Mouse (Mus musculus) left cerebral cortex, postnatal 4 days (tissue): ENCODE measurements around the gene Nsg2. TPM values are rescaled to one million over a fixed set of nuclear protein-coding genes. Genes with fewer than 3 reads are reported as not detected.

Source experiments
- DNase-seq: peaks from one replicate; pipeline ENCODE4 v3.0.0-alpha.2; 2022
- intact Hi-C: fragments of 180-260 bp; cut with DNase I; formaldehyde crosslinking; loops from one replicate; pipeline ENCODE4 v1.15.1; 2025
- total RNA-seq, 2 experiments: library from RNA; stranded (reverse); gene quantifications; 2 replicates each; pipeline ENCODE4 v1.2.3; 2021

The Nsg2 gene
- total RNA-seq, 2 experiments from 2014 or later, result 972 to 1,023 TPM

DNA sequence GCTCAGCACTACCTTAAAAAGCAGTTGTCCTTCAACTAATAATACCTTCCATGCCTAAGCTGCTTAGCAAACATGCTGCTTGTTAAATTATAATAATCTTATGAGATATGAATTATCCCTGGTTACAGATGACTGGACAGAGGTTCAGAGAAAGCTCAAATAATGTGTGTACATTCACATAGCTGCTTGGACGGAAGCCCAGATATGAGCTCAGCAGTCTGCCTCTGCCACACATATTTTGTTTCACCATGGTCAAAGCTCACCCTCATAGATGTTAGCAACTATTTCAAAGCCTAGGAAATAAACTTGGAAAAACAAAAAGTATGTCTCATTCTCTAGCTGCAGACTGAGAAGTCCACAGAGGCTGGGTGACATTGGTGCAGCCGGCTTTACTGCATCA is 74.9 kb downstream of the Nsg2 start:
- DNase-seq, result no peak
- intact Hi-C loops, result no loop called here

- intact Hi-C loops, result no loop called here
- no peak for DNase-seq
Measured at GRCm38 (mm10) chr11:32083462-32083861, 83.2 kb downstream of the Nsg2 start.

- intact Hi-C loops, result no loop called here
- peak; percentile 38 for DNase-seq
Measured at GRCm38 (mm10) chr11:32086525-32086924, 86.3 kb downstream of the Nsg2 start.

GRCm38 (mm10) chr11:32087376-32087775 is 87.1 kb downstream of the Nsg2 start:
- intact Hi-C loops, result no loop called here
- peak; percentile 49 for DNase-seq

DNA sequence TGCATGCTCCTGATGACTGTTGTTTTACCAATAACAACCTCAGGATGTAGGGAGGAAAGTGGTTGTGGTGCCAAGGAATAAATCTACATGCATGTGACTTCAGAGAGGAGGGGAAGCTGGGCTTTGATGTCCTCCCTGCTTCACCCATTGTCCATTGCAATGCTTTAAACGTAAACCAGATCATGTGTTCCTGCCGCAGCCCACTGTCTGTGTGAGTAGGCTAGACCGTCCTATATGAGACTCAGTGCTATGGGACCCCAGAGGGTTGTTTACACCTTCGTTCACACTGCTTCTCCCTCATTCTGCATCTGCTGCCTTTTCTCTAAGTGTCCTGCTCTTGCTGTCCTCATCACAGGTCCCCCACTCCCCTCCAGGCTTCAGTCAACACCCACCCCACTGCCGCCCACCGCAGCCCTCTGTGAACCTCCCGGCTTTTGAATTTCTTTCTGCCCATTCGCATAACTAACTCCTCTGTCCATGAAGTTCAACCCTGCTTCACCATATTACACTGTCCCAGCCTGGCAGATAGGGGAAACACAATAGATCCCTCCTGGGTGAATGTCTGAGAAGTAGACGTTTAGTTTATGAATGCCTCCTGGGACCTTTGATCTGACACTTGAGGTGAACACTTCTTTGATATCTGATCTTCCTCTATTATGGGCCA is 87.6 kb downstream of the Nsg2 start:
- intact Hi-C loops, result no loop called here
- DNase-seq, result no peak

DNA sequence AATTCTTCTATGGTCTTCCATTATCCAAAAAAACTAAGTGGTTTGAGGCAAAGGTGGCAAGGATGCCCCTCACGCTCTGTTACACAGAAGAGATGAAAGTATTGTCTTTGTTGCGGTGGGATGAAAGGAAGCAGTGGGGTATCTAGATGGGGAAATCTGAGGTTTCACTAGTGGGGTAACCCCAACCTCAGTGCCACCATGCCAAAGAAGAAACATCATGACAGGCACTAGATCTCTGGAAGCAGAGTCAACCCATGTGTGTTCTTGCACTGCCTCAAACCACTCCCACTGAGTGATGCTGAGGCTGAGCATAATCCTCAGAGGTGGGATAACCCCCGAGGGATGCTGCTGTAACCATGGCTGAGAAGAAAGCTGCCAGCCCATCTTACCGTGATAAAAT is 95.5 kb downstream of the Nsg2 start:
- DNase-seq, result no peak
- intact Hi-C loops, result no loop called here

DNA sequence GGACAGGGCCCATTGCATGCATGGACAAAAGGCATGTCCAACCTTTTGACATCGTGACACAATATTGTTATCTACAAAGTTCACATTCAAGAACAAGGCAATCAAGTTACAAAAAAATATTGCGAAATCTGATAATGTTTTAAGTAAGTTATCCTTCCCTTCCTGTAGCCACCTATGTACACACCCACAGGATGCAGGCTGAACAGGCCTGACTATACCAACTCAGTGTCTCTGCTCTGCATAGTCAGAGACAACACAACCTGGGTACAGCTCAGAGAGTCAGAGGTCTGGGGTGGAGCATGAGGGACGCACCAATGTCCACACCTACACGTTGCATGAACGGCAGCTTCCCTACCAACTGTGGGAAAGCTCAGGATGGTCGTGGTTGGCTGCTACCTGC is 96.1 kb downstream of the Nsg2 start:
- intact Hi-C loops, result no loop called here
- no peak for DNase-seq

DNA sequence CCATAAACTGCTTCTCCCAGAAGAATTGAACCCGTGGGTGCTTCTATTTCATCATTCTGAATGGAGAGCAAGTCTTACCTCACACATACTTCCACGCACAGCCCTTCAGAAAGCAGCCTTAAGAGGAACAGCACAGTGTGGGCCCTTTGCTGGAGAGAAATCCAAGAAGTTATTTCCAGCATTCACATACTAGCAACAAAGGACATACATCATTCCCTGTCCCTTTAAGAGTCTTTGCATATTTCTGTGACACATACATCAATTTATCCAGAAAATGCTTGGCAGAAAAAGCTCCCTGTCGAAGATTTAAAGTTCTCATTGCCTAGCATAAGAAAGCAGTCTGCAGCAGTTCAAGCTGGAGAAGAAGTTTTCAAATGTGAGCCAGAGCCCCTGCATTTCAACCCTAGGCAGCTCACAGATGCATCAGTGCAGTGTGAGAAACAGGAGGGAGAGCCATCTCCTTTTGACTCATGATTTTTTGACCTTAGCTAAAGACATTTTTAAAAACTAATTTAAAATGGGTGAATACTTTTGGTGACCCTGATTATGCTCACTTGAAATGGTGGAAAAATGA is 100.9 kb downstream of the Nsg2 start:
- intact Hi-C loops, result no loop called here
- no peak for DNase-seq

GRCm38 (mm10) chr11:32102976-32103375 is 102.7 kb downstream of the Nsg2 start:
- no peak for DNase-seq
- intact Hi-C loops, result no loop called here

DNA sequence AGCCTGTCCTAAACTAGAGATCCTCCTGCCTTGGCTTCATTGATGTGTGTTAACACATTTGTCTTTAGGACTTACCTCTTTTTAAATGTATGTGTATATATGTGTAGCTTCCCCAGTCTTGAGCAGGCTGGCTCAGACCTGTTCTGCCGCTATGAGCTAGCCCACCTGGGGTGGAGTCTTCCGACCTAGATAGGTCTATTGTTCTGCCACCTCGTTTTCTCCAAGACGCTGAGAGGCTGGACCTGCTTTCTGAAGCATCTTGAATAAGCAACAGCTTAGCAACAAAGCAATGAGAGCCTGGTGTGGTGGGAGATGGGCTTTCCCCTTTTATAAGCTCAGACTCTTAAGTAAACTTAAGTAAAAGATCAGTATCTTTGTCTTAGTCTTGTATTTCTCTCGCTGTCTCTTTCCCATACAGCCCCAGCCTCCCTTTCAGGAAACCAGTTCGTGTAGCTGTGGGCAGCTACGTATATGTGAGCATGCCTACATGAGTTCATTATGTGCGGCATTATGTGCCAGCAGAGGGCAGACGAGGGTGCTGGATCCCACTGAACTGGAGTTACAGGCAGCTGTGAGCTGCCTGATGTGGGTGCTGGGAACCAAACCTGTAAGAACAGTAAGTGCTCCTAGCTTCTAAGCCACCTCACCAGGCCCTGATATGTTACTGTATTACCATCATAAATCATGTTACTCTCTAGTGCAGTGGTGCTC is 104.3 kb downstream of the Nsg2 start:
- intact Hi-C loops, result loop anchor here (5.0 kb wide), 1 partner anchor 102 kb away; the partner anchor contains the start of gene Nsg2
- DNase-seq, result no peak

- no peak for DNase-seq
- intact Hi-C loops, result loop anchor here (5.0 kb wide), 1 partner anchor 104 kb away; the partner anchor contains the start of gene Nsg2
Measured at GRCm38 (mm10) chr11:32105750-32106646, 105.7 kb downstream of the Nsg2 start.

- intact Hi-C loops, result loop anchor here (5.0 kb wide), 1 partner anchor 104 kb away; the partner anchor contains the start of gene Nsg2
- no peak for DNase-seq
Measured at GRCm38 (mm10) chr11:32106647-32106985, 106.4 kb downstream of the Nsg2 start.

GRCm38 (mm10) chr11:32108441-32108840 is 108.2 kb downstream of the Nsg2 start:
- peak; percentile 27 for DNase-seq
- intact Hi-C loops, result loop anchor here (5.0 kb wide), 1 partner anchor 106 kb away; the partner anchor contains the start of gene Nsg2

Other genes starting within 250 kb of the Nsg2 start
- gene Cpeb4, start 128.3 kb upstream of the Nsg2 start, total RNA-seq, result 100 to 1,000 TPM; 148 to 149 TPM
- gene 4930524B15Rik, start 34.9 kb upstream of the Nsg2 start, total RNA-seq, result not detected
- gene Il9r, start 199.8 kb downstream of the Nsg2 start, total RNA-seq, result not detected
- gene Snrnp25, start 205.0 kb downstream of the Nsg2 start, total RNA-seq, result 10 to 100 TPM; 20.3 to 21.6 TPM
- 10 to 100 TPM; 17.9 to 19.8 TPM for gene Rhbdf1, start 221.8 kb downstream of the Nsg2 start, total RNA-seq
- gene Mpg, start 226.0 kb downstream of the Nsg2 start, total RNA-seq, result 10 to 100 TPM; 21.5 to 22.5 TPM